In the genomic region with DNA sequence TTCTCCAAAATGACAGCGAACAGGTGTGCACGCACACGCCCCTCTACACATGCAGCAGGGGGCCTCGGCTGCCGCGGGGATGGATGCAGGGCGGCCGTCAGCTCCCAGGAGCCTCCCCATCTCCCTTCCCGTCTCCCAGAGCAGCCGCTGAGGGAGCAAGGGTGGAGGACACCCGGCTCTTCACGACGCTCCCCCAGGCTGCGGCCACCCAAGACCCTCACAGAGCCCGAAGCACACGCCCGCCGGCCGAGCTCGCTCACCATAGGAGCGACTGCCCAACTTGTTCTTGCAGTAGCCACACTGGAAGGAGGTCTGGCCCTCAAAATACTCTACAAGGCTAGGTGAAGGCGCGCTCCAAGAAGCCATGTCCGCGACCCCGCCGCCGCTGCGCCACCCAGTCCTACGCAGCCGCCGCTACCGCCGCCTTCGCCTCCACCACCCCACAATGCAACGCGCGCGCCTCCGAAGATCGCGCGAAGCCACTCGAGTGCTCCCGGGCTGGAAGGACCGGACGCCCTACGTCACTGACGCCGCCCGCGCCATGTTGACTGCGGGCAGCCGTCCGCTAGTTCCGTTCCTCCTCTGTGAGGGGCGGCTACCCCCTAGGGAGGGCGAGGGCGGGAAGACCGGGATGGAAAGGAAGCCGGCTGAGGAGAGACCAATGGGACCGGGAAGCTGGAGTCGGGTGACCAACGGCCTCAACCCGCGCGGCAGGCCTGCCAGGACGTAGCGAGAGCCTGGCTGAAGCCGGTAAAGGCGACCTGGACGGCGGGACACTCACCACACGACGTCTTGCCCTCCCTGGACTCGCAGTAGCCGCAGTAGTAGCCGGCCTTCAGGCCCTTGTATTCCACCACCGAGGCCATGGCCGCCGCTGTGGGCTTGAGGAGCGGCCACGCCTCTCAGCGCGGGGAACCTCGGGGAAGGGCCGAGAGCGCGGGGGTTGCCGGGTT, we compare ENCODE assay signal across 8 mouse cellular contexts. TPM values are rescaled to one million over a fixed set of nuclear protein-coding genes. Genes with fewer than 3 reads are reported as not detected.
DNase-seq lines count a peak whose midpoint lies in the region; ATAC-seq lines count a peak whose summit lies in the region.

No protein-coding gene starts in this region.

- WGBS in lung, embryonic 16.5 days, result under 1% methylated on average over 84 of the region's 90 CpGs

- no peaks in the 10 kb centered on the region for H3K36me3 ChIP-seq in lung, embryonic 16.5 days (ENCODE audit: control insufficient read depth, insufficient read depth, low read length)

- H3K9ac ChIP-seq in lung, embryonic 16.5 days (ENCODE audit: low read length), result peak overlapping the region; percentile 98

- no peaks in the 10 kb centered on the region for H3K27me3 ChIP-seq in lung, embryonic 16.5 days (ENCODE audit: control insufficient read depth, insufficient read depth, low read depth, low read length)

- ATAC-seq in hematopoietic stem cell, adult 5-6 weeks (replicated peaks in 1 of 2; ENCODE audit: insufficient read depth in 1 of 2, low FRiP score in 2 of 2, low TSS enrichment in 1 of 2, low read depth in 1 of 2, poor library complexity in 2 of 2, severe bottlenecking in 2 of 2), result peak; percentile 90 to 96
- peak; percentile 99 for ATAC-seq in lung, embryonic 16.5 days (ENCODE audit: low read depth)

- no peaks in the 10 kb centered on the region; the same call in 1 of the 2 replicates for H3K9me3 ChIP-seq in lung, embryonic 16.5 days (ENCODE audit: control insufficient read depth, low read length)

- H3K4me1 ChIP-seq in lung, embryonic 16.5 days (replicated peaks; ENCODE audit: control insufficient read depth, insufficient read depth, low read length), result peaks cover 11% of the 10 kb centered on the region

- peak; percentile 79 for DNase-seq in MEL-GATA-1-ER (ENCODE audit: extremely low read depth, low read depth)
- DNase-seq in cerebellum, adult 8-10 months, result peak; percentile 97
- peak; percentile 97 for DNase-seq in forelimb bud, embryonic 11.5 days (ENCODE audit: low read depth, low spot score)
- DNase-seq in layer of hippocampus, adult 9-10 months (ENCODE audit: low spot score), result peak; percentile 71
- peak; percentile 92 for DNase-seq in ovary, postnatal 10 days (ENCODE audit: low spot score)
- DNase-seq in thymus, postnatal 10 days (ENCODE audit: low spot score in 2 of 2), result peak; percentile 93 to 98

- H3K4me3 ChIP-seq in lung, embryonic 16.5 days (ENCODE audit: low read length), result peak overlapping the region; percentile 92

- H3K27ac ChIP-seq in lung, embryonic 16.5 days (ENCODE audit: low read length), result peak overlapping the region; percentile 99

- H3K4me2 ChIP-seq in lung, embryonic 16.5 days (ENCODE audit: low read depth, low read length), result peak overlapping the region; percentile 91

RNA-seq across cellular contexts. Expression of a gene that starts 0.8 kb away (rescaled TPM):
- total RNA-seq in hematopoietic stem cell, adult 5-6 weeks (2017), result 57.8 and 65.5 TPM in 2 replicates
- polyA plus RNA-seq in lung, embryonic 16.5 days (2015; fragmentation: Nextera tagmentation; extraction: Ambion mirVana), result 64.7 and 67.1 TPM in 2 replicates

RNA-seq across cellular contexts. Expression of a gene that starts 53.5 kb away (rescaled TPM):
- total RNA-seq in hematopoietic stem cell, adult 5-6 weeks (2017), result 168 and 190 TPM in 2 replicates
- 131 and 141 TPM in 2 replicates for polyA plus RNA-seq in lung, embryonic 16.5 days (2015; fragmentation: Nextera tagmentation; extraction: Ambion mirVana)

RNA-seq across cellular contexts. Expression of a gene that starts 57.9 kb away (rescaled TPM):
- 2.0 and 6.9 TPM in 2 replicates for total RNA-seq in hematopoietic stem cell, adult 5-6 weeks (2017)
- 21.7 and 24.2 TPM in 2 replicates for polyA plus RNA-seq in lung, embryonic 16.5 days (2015; fragmentation: Nextera tagmentation; extraction: Ambion mirVana)

Comparison
In these comparisons a context has a peak if more than half of its experiments do, and no peak if none do; other contexts are left out.
1. Peak in every context shown above with its lines: DNase-seq, ATAC-seq, H3K4me3 ChIP-seq and H3K27ac ChIP-seq.